Mouse (Mus musculus): Measurements from ENCODE around the gene Shisa8. TPM values are rescaled to one million over a fixed set of nuclear protein-coding genes. Genes with fewer than 3 reads are reported as not detected.

The Shisa8 gene
- polyA plus RNA-seq, 1 experiment from 2014 or later: 2.4 TPM

MicroRNAs encoded within 50 kb of the gene (microRNA counts, 519-probe panel; counts per million panel counts)
- microRNA mmu-miR-33: 3,850 counts per million, percentile 42 among the panel's probes with 10 or more counts

Small RNA genes lying within 50 kb of the gene (microRNA-seq; reads per million reads assigned to microRNA genes)
- gene Mir33: 135 reads per million, percentile 52 among the genes with 10 or more reads in this experiment

Other genes starting within 250 kb of the Shisa8 start
- not detected in 2 replicates for gene 1700029P11Rik, start 232.3 kb downstream of the Shisa8 start, polyA plus RNA-seq (2016; fragmentation: Nextera tagmentation; extraction: Ambion mirVana)
- 58.5 and 64.4 TPM in 2 replicates for gene Xrcc6, start 225.0 kb downstream of the Shisa8 start, polyA plus RNA-seq (2016; fragmentation: Nextera tagmentation; extraction: Ambion mirVana)
- gene Desi1, start 179.0 kb downstream of the Shisa8 start, polyA plus RNA-seq (2016; fragmentation: Nextera tagmentation; extraction: Ambion mirVana): 39.2 and 40.7 TPM in 2 replicates
- gene Snu13, start 165.2 kb downstream of the Shisa8 start, polyA plus RNA-seq (2016; fragmentation: Nextera tagmentation; extraction: Ambion mirVana): 210 and 220 TPM in 2 replicates
- 0.06 TPM in 1 of 2 replicates, not detected in the other for gene 4930407I10Rik, start 153.7 kb downstream of the Shisa8 start, polyA plus RNA-seq (2016; fragmentation: Nextera tagmentation; extraction: Ambion mirVana)
- 0.06 and 0.08 TPM in 2 replicates for gene Mei1, start 142.8 kb downstream of the Shisa8 start, polyA plus RNA-seq (2016; fragmentation: Nextera tagmentation; extraction: Ambion mirVana)
- 17.5 and 19.0 TPM in 2 replicates for gene Ccdc134, start 84.9 kb downstream of the Shisa8 start, polyA plus RNA-seq (2016; fragmentation: Nextera tagmentation; extraction: Ambion mirVana)
- 244 and 265 TPM in 2 replicates for gene Srebf2, start 65.6 kb downstream of the Shisa8 start, polyA plus RNA-seq (2016; fragmentation: Nextera tagmentation; extraction: Ambion mirVana)
- gene Tnfrsf13c, start 11.6 kb upstream of the Shisa8 start, polyA plus RNA-seq (2016; fragmentation: Nextera tagmentation; extraction: Ambion mirVana): 0.24 and 0.29 TPM in 2 replicates
- 81.3 and 86.4 TPM in 2 replicates for gene Cenpm, start 31.9 kb upstream of the Shisa8 start, polyA plus RNA-seq (2016; fragmentation: Nextera tagmentation; extraction: Ambion mirVana)
- gene 1500009C09Rik, start 39.6 kb upstream of the Shisa8 start, polyA plus RNA-seq (2016; fragmentation: Nextera tagmentation; extraction: Ambion mirVana): 3.9 and 4.7 TPM in 2 replicates
- gene Sept3, start 62.1 kb upstream of the Shisa8 start, polyA plus RNA-seq (2016; fragmentation: Nextera tagmentation; extraction: Ambion mirVana): 223 and 233 TPM in 2 replicates
- 0.14 and 0.18 TPM in 2 replicates for gene Wbp2nl, start 86.1 kb upstream of the Shisa8 start, polyA plus RNA-seq (2016; fragmentation: Nextera tagmentation; extraction: Ambion mirVana)
- 20.4 and 20.5 TPM in 2 replicates for gene Naga, start 126.1 kb upstream of the Shisa8 start, polyA plus RNA-seq (2016; fragmentation: Nextera tagmentation; extraction: Ambion mirVana)
- 3.0 and 3.6 TPM in 2 replicates for gene Pheta2, start 126.1 kb upstream of the Shisa8 start, polyA plus RNA-seq (2016; fragmentation: Nextera tagmentation; extraction: Ambion mirVana)
- 245 and 250 TPM in 2 replicates for gene Smdt1, start 126.1 kb upstream of the Shisa8 start, polyA plus RNA-seq (2016; fragmentation: Nextera tagmentation; extraction: Ambion mirVana)
- gene Ndufa6, start 141.5 kb upstream of the Shisa8 start, polyA plus RNA-seq (2016; fragmentation: Nextera tagmentation; extraction: Ambion mirVana): 277 and 278 TPM in 2 replicates
- 2.1 and 2.8 TPM in 2 replicates for gene Cyp2d22, start 167.4 kb upstream of the Shisa8 start, polyA plus RNA-seq (2016; fragmentation: Nextera tagmentation; extraction: Ambion mirVana)
- not detected in 2 replicates for gene Cyp2d11, start 181.2 kb upstream of the Shisa8 start, polyA plus RNA-seq (2016; fragmentation: Nextera tagmentation; extraction: Ambion mirVana)
- gene Cyp2d10, start 194.4 kb upstream of the Shisa8 start, polyA plus RNA-seq (2016; fragmentation: Nextera tagmentation; extraction: Ambion mirVana): not detected in 2 replicates
- not detected in 2 replicates for gene Cyp2d9, start 220.6 kb upstream of the Shisa8 start, polyA plus RNA-seq (2016; fragmentation: Nextera tagmentation; extraction: Ambion mirVana)